Mouse (Mus musculus) embryo, embryonic 9.5 days (tissue): ENCODE data around the gene Ttc30a1.
"Not testable (repeated sequence)": the region's sequence is repeated elsewhere in the genome, so short reads cannot be mapped to it uniquely, and the experiment has no call there.

Experiments used
- DNase-seq: peaks from one replicate; pipeline ENCODE4 v3.0.0-alpha.2; 2017; ENCODE audit errors: extremely low spot score

Ttc30a1 gene

GRCm38 (mm10) chr2:75983091-75983490 is 1.3 kb upstream of the Ttc30a1 start:
- no peak for DNase-seq

GRCm38 (mm10) chr2:75982626-75983025 is 859 bp upstream of the Ttc30a1 start:
- no peak for DNase-seq

GRCm38 (mm10) chr2:75980933-75981439 is 781 bp downstream of the Ttc30a1 start:
- not testable (repeated sequence) for DNase-seq

- DNase-seq, result peak; percentile 42
Measured at GRCm38 (mm10) chr2:75977752-75978368, 3.9 kb downstream of the Ttc30a1 start, which contains the start of gene Ttc30a2. Gene Ttc30a2, minus strand, starts transcription at chr2:75978170.

- not testable (repeated sequence) for DNase-seq
Measured at GRCm38 (mm10) chr2:75976070-75976469, 5.7 kb downstream of the Ttc30a1 start.

GRCm38 (mm10) chr2:75974131-75974530 is 7.6 kb downstream of the Ttc30a1 start:
- no peak for DNase-seq

- peak; percentile 70 for DNase-seq
Measured at GRCm38 (mm10) chr2:75964972-75965371, 16.8 kb downstream of the Ttc30a1 start.

- DNase-seq, result peak; percentile 66
Measured at GRCm38 (mm10) chr2:75964512-75964911, 17.3 kb downstream of the Ttc30a1 start.

GRCm38 (mm10) chr2:75964051-75964450 is 17.7 kb downstream of the Ttc30a1 start:
- no peak for DNase-seq

GRCm38 (mm10) chr2:75963211-75963840 is 18.4 kb downstream of the Ttc30a1 start:
- no peak for DNase-seq

- DNase-seq, result peak; percentile 58
Measured at GRCm38 (mm10) chr2:75960366-75961330, 21.1 kb downstream of the Ttc30a1 start.

- DNase-seq, result peak; percentile 54
Measured at GRCm38 (mm10) chr2:75959850-75960365, 21.9 kb downstream of the Ttc30a1 start.

- peak; percentile 27 for DNase-seq
Measured at GRCm38 (mm10) chr2:75959183-75959849, 22.5 kb downstream of the Ttc30a1 start.

- DNase-seq, result no peak
Measured at GRCm38 (mm10) chr2:75955709-75956108, 26.1 kb downstream of the Ttc30a1 start.

- DNase-seq, result no peak
Measured at GRCm38 (mm10) chr2:75953320-75953719, 28.4 kb downstream of the Ttc30a1 start.

GRCm38 (mm10) chr2:75950685-75951084 is 31.1 kb downstream of the Ttc30a1 start:
- no peak for DNase-seq

- DNase-seq, result peak; percentile 83
Measured at GRCm38 (mm10) chr2:75938117-75939063, 43.4 kb downstream of the Ttc30a1 start, which contains the start of gene Ttc30b. Gene Ttc30b, minus strand, starts transcription at chr2:75938585.

- DNase-seq, result not testable (repeated sequence)
Measured at GRCm38 (mm10) chr2:75937520-75938116, 44.1 kb downstream of the Ttc30a1 start.

GRCm38 (mm10) chr2:75936685-75937084 is 45.1 kb downstream of the Ttc30a1 start:
- not testable (repeated sequence) for DNase-seq

GRCm38 (mm10) chr2:75933541-75933940 is 48.2 kb downstream of the Ttc30a1 start:
- DNase-seq, result no peak
